Mouse (Mus musculus) embryonic facial prominence, embryonic 11.5 days (tissue): ENCODE measurements around the gene Chgb. TPM values are rescaled to one million over a fixed set of nuclear protein-coding genes. Genes with fewer than 3 reads are reported as not detected.

Experiments
- ATAC-seq: fragments of 200-750 bp; cut with Nextera tagmentation; replicated peaks from 2 replicates; pipeline ENCODE4 v1.8.0; 2017; ENCODE audit warnings: low read depth; ENCODE audit not compliant: insufficient number of reproducible peaks, low FRiP score, low TSS enrichment
- DNase-seq: peaks from one replicate; pipeline ENCODE4 v3.0.0-alpha.2; 2015; ENCODE audit warnings: low spot score
- H3K27ac ChIP-seq: fragments of 300-500 bp; sonication (generic); replicated peaks from 2 replicates; pipeline ENCODE4 v1.5.1; 2014; ENCODE audit warnings: mild to moderate bottlenecking, low read depth, low read length, control low read depth
- H3K27me3 ChIP-seq: fragments of 300-500 bp; sonication (generic); 2 replicates; pipeline ENCODE4 v1.6.1; 2014; ENCODE audit warnings: mild to moderate bottlenecking, low read length, moderate library complexity, mixed read lengths; ENCODE audit not compliant: control insufficient read depth, insufficient read depth
- H3K36me3 ChIP-seq: fragments of 300-500 bp; sonication (generic); replicated peaks from 2 replicates; pipeline ENCODE4 v1.6.1; 2014; ENCODE audit warnings: low read depth, mild to moderate bottlenecking, low read length, moderate library complexity, mixed read lengths; ENCODE audit not compliant: control insufficient read depth, insufficient read depth
- H3K4me1 ChIP-seq: fragments of 300-500 bp; sonication (generic); 2 replicates; pipeline ENCODE4 v1.6.1; 2014; ENCODE audit warnings: low read length, mixed read lengths; ENCODE audit not compliant: control insufficient read depth, insufficient read depth
- H3K4me2 ChIP-seq: fragments of 300-500 bp; sonication (generic); 2 replicates; pipeline ENCODE4 v1.6.1; 2014; ENCODE audit warnings: low read depth, mild to moderate bottlenecking, control low read depth, low read length, moderate library complexity
- H3K4me3 ChIP-seq: fragments of 300-500 bp; sonication (generic); 2 replicates; pipeline ENCODE4 v1.5.1; 2014; ENCODE audit warnings: low read depth, low read length, control low read depth
- H3K9ac ChIP-seq: fragments of 300-500 bp; sonication (generic); replicated peaks from 2 replicates; pipeline ENCODE4 v1.6.1; 2014; ENCODE audit warnings: mild to moderate bottlenecking, control low read depth, low read length
- H3K9me3 ChIP-seq: fragments of 300-500 bp; sonication (generic); replicated peaks from 2 replicates; pipeline ENCODE4 v1.6.1; 2016; ENCODE audit warnings: mild to moderate bottlenecking, low read length, inconsistent platforms, mixed read lengths; ENCODE audit not compliant: control insufficient read depth
- WGBS: fragments of 180-500 bp; shearing (Covaris S2); extraction: QIAGEN DNeasy Blood & Tissue Kit; methylation state at CpG from one replicate; pipeline ENCODE4 v1.1.7; 2014; 5-methylcytosine and 5-hydroxymethylcytosine counted together
- polyA plus RNA-seq: library from polyadenylated mRNA; unstranded; fragments of >200 nt; fragmentation: Nextera tagmentation; extraction: Ambion mirVana; gene quantifications from 2 replicates; pipeline ENCODE4 v1.2.1, GENCODE M21; 2014

Chgb gene
- polyA plus RNA-seq, 1 experiment from 2014 or later, result 3.5 TPM

DNA sequence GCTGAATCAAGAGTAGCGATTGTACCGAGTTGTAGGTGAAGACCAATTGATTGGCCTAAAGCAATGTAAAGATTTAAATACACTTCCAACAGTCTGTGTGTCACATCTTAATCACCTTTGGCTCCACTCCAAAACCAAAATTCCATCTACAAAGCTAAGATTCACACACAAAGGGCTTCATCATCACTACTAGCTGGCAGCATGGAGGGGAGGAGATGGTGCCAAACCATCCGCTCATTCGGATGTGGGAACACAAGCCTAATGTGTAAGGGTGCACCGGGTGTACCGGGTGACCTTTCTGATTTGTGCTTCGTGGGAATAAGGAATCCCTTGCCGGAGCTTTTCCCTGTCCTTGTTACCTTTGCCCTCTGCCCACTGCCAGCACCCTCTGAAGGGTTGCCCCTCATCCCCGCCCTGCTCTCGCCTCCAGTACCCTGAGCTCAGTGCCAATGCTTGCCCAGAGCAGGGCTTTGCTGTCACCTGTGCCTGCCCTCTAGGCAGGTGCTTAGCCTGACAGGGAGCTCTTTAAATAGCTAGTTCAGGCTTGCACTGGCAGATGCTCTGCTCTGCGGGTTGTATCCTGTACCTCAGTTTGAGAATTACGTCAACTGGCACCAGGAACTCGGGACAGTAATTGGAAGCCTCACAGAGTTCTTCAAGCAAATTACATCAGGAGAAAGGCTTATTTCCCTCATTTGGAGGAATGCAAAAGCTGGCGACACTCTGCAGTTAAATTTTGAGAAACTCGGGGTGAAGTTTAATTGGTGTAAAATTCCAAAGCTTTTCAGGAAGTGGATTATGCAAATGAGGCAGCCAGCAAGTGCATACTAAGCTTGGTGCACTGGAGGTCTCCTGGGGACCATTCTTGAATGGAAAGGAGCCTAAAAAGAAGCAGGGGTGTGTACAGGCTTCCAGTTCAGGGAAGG, 29.7 kb upstream of the Chgb start:
- no peak for ATAC-seq
- Histone ChIP-seq H3K36me3 (no peaks in the 10 kb centered on the region), H3K9ac (no peak overlapping the region), H3K4me2 (no peak overlapping the region), H3K4me1 (no peaks in the 10 kb centered on the region), H3K27ac (no peak overlapping the region), H3K4me3 (no peak overlapping the region), H3K9me3 (no peaks in the 10 kb centered on the region), H3K27me3 (no peaks in the 10 kb centered on the region)
- no peak for DNase-seq
- WGBS, result 66% methylated on average over 15 of the region's 15 CpGs

DNA sequence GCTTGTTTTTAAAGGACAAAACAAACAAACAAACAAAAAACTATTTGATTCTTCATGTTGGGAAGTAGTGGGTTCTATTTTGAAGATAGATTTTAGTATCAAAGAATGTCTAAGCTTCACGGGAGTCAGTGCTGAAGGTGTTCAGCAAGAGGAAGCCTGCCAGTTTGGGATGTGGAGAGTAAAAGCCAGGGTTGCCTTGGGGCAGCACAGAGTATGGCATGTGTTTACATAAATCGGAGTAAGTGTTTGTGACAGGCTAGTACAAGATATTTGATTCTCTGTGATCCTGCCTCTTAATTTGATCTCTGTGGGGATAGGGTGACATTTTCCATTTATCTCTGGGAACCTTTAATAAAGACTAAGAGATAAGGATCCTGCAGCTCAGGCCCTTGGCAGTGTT, 28.7 kb upstream of the Chgb start:
- Histone ChIP-seq H3K9ac (no peak overlapping the region), H3K4me2 (no peak overlapping the region), H3K4me1 (no peaks in the 10 kb centered on the region), H3K27me3 (no peaks in the 10 kb centered on the region), H3K4me3 (no peak overlapping the region), H3K9me3 (no peaks in the 10 kb centered on the region), H3K27ac (no peak overlapping the region), H3K36me3 (no peaks in the 10 kb centered on the region)
- DNase-seq, result no peak
- 78% methylated on average over 2 of the region's 2 CpGs for WGBS
- no peak for ATAC-seq

DNA sequence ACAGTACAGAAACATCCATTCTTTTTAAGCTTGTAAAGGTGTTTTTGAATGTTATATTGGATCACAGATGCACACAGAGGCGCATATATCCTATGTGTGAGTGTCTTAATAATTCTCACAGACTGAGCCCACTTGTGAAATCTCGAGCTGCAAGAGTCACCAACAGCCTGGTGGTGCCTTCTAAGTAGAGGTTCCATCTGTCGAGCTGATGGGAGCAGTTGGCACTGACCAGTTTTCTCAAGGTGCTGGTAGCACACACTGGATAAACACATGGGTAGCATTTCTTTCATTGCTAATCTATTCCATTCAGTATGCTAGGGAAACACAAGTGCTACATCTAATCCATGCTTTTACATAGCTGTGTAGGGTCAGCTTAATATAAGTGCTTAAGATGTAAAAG, 27.9 kb upstream of the Chgb start:
- WGBS, result 81% methylated on average over 3 of the region's 3 CpGs
- no peaks in the 10 kb centered on the region for H3K36me3 ChIP-seq
- no peaks in the 10 kb centered on the region for H3K4me1 ChIP-seq
- H3K9ac ChIP-seq, result no peak overlapping the region
- no peak for DNase-seq
- no peak for ATAC-seq
- H3K27me3 ChIP-seq, result no peaks in the 10 kb centered on the region
- H3K4me2 ChIP-seq, result no peak overlapping the region
- H3K4me3 ChIP-seq, result no peak overlapping the region
- H3K27ac ChIP-seq, result no peak overlapping the region
- no peaks in the 10 kb centered on the region for H3K9me3 ChIP-seq

DNA sequence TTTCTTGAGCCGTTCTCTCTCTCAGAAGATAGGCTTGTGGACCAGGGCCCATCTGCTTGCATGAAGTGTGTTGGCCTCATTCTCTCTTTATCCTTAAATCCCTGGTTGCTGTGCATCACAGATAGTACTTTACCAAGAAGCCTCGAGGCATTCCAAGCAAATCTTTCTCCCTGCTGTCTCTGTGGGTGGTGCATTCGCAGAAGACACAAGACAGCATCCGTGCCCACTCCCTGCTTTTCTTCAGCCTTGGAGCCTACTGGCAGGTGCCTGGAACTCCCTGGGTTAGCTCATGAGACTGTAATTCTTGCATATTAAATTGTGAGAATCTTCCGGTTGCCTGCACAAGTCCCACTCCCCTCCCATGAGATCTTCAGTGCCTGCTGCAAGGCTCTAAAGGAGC, 23.2 kb upstream of the Chgb start:
- H3K4me3 ChIP-seq, result no peak overlapping the region
- H3K36me3 ChIP-seq, result no peaks in the 10 kb centered on the region
- 74% methylated on average over 5 of the region's 5 CpGs for WGBS
- H3K4me2 ChIP-seq, result no peak overlapping the region
- ATAC-seq, result no peak
- no peak overlapping the region for H3K9ac ChIP-seq
- H3K9me3 ChIP-seq, result no peaks in the 10 kb centered on the region
- no peak overlapping the region for H3K27ac ChIP-seq
- DNase-seq, result no peak
- no peaks in the 10 kb centered on the region for H3K27me3 ChIP-seq
- no peaks in the 10 kb centered on the region for H3K4me1 ChIP-seq

- Histone ChIP-seq H3K36me3 (no peaks in the 10 kb centered on the region), H3K4me1 (no peaks in the 10 kb centered on the region), H3K9ac (no peak overlapping the region), H3K4me2 (no peak overlapping the region), H3K9me3 (no peaks in the 10 kb centered on the region), H3K4me3 (no peak overlapping the region), H3K27me3 (no peaks in the 10 kb centered on the region), H3K27ac (no peak overlapping the region)
- no peak for ATAC-seq
- WGBS, result 81% methylated on average over 1 of the region's 1 CpGs
- no peak for DNase-seq
Observed at GRCm38 (mm10) chr2:132770822-132771221, 10.3 kb upstream of the Chgb start.

DNA sequence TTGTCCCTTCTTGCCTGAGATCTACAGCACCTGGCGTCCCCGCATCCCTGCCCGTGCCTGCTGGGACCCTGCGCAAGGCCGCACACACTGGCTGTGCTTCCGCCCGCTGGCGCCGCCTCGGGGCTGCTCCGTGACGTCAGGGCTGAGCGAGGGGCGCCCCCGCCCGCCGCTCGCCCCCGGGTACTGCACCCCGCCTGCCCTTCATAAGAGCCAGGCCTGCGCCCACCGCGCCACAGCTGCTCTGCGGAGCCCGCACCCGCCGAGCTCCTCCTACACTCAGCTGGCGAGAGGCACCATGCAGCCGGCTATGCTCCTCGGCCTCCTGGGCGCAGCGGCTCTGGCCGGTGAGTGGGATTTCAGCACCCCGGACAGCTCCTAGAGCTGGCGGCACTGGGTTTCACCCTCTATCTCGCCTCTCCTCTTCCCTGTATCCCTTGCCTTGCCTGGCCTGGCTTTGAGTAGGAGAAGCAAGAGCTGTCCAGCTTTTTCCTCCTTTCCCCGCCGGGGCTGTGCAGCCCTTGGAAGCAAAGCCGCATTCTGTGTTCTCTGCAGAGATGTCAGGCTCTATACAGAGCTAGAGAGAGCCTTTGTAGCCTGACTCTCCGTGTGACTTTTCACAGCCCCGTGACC, 476 bp downstream of the Chgb start:
- no peaks in the 10 kb centered on the region for H3K27me3 ChIP-seq
- H3K4me1 ChIP-seq, result no peaks in the 10 kb centered on the region
- H3K9ac ChIP-seq, result no peak overlapping the region
- peak overlapping the region; percentile 86 for H3K4me2 ChIP-seq
- 0 out of 2 replicates have a peak overlapping the region, but pooled peaks have one; percentile 2 for H3K27ac ChIP-seq
- peak overlapping the region; percentile 39 for H3K4me3 ChIP-seq
- no peaks in the 10 kb centered on the region for H3K36me3 ChIP-seq
- WGBS, result under 1% methylated on average over 39 of the region's 41 CpGs
- H3K9me3 ChIP-seq, result no peaks in the 10 kb centered on the region
- ATAC-seq (peak; percentile 100), DNase-seq (peak; percentile 96)

DNA sequence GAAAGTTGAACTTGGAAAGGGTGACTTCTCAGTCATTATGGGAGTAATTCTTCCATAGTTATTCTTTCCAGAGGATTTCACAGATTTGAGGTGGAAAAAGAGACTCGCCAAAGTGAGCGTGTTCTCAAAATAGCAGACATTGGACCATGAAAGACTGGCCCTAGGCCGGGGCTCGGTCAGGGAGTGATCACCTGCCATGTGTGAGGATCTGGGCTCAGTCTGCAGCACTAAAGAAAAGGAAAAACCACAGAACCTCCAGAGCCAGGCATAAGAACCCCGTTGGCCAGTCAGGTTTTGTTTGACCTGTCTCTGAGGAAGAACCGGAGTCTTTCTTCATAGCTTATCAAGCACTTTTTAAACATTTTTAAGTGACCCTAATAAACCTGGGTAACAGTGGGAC, 3.0 kb downstream of the Chgb start:
- Histone ChIP-seq H3K4me1 (no peaks in the 10 kb centered on the region), H3K9ac (no peak overlapping the region), H3K4me2 (no peak overlapping the region), H3K27ac (no peak overlapping the region), H3K9me3 (no peaks in the 10 kb centered on the region), H3K27me3 (no peaks in the 10 kb centered on the region), H3K36me3 (no peaks in the 10 kb centered on the region), H3K4me3 (no peak overlapping the region)
- ATAC-seq (no peak), DNase-seq (no peak)
- 89% methylated on average over 6 of the region's 6 CpGs for WGBS
